Mouse (Mus musculus): ENCODE measurements at regions not wholly inside any gene's neighbourhood (a gene's known extent, or its start where the extent isn't known, plus 50 kb on each side); places are given as distances from the start of the nearest gene placed in this dataset.
A peak's percentile ranks its signal among the peaks of the same experiment; 100 is the strongest.

GRCm38 (mm10) chr2:75422798-75423685, 236.0 kb upstream of the Hnrnpa3 start:
- DNase-seq, result no peak

- DNase-seq, result no peak
Measured at GRCm38 (mm10) chr2:75423872-75424271, 235.2 kb upstream of the Hnrnpa3 start.

GRCm38 (mm10) chr2:75424363-75424762, 234.7 kb upstream of the Hnrnpa3 start:
- peak; percentile 57 for DNase-seq

GRCm38 (mm10) chr2:75424911-75425310, 234.2 kb upstream of the Hnrnpa3 start:
- DNase-seq, result peak; percentile 64

- no peak for DNase-seq
Measured at GRCm38 (mm10) chr2:75425384-75425783, 233.7 kb upstream of the Hnrnpa3 start.

- no peak for DNase-seq
Measured at GRCm38 (mm10) chr2:75425791-75426190, 233.3 kb upstream of the Hnrnpa3 start.

- no peak for DNase-seq
Measured at GRCm38 (mm10) chr2:75427936-75428458, 231.1 kb upstream of the Hnrnpa3 start.

- DNase-seq, result peak; percentile 93
Measured at GRCm38 (mm10) chr2:75430161-75430940, 228.7 kb upstream of the Hnrnpa3 start.

- peak; percentile 95 for DNase-seq
Measured at GRCm38 (mm10) chr2:75431981-75432380, 227.1 kb upstream of the Hnrnpa3 start.

GRCm38 (mm10) chr2:75434521-75434920, 224.5 kb upstream of the Hnrnpa3 start:
- DNase-seq, result no peak

- no peak for DNase-seq
Measured at GRCm38 (mm10) chr2:75439522-75440230, 219.4 kb upstream of the Hnrnpa3 start.

GRCm38 (mm10) chr2:75442632-75443031, 216.4 kb upstream of the Hnrnpa3 start:
- no peak for DNase-seq

GRCm38 (mm10) chr2:75445189-75445588, 213.9 kb upstream of the Hnrnpa3 start:
- DNase-seq, result no peak

GRCm38 (mm10) chr2:75446996-75447715, 211.9 kb upstream of the Hnrnpa3 start:
- DNase-seq, result peak; percentile 49

- DNase-seq, result peak; percentile 58
Measured at GRCm38 (mm10) chr2:75448221-75448620, 210.8 kb upstream of the Hnrnpa3 start.

GRCm38 (mm10) chr2:75451846-75452267, 207.2 kb upstream of the Hnrnpa3 start:
- peak; percentile 17 for DNase-seq

- DNase-seq, result peak; percentile 33
Measured at GRCm38 (mm10) chr2:75452274-75453148, 206.6 kb upstream of the Hnrnpa3 start.

GRCm38 (mm10) chr2:75455481-75455880, 203.6 kb upstream of the Hnrnpa3 start:
- DNase-seq, result peak; percentile 1

GRCm38 (mm10) chr2:75456272-75456671, 202.8 kb upstream of the Hnrnpa3 start:
- DNase-seq, result peak; percentile 61

- no peak for DNase-seq
Measured at GRCm38 (mm10) chr2:75457423-75457822, 201.6 kb upstream of the Hnrnpa3 start.

- DNase-seq, result no peak
Measured at GRCm38 (mm10) chr2:75458898-75459297, 200.2 kb upstream of the Hnrnpa3 start.
